Mouse (Mus musculus) spleen, postnatal 10 days (tissue): ENCODE results near the gene Tcf3.

Experiments
- DNase-seq, 2 experiments: peaks; one replicate each; pipeline ENCODE4 v3.0.0; 2021 to 2022; ENCODE audit warnings: low spot score in 2 of 2

Gene Tcf3

DNA sequence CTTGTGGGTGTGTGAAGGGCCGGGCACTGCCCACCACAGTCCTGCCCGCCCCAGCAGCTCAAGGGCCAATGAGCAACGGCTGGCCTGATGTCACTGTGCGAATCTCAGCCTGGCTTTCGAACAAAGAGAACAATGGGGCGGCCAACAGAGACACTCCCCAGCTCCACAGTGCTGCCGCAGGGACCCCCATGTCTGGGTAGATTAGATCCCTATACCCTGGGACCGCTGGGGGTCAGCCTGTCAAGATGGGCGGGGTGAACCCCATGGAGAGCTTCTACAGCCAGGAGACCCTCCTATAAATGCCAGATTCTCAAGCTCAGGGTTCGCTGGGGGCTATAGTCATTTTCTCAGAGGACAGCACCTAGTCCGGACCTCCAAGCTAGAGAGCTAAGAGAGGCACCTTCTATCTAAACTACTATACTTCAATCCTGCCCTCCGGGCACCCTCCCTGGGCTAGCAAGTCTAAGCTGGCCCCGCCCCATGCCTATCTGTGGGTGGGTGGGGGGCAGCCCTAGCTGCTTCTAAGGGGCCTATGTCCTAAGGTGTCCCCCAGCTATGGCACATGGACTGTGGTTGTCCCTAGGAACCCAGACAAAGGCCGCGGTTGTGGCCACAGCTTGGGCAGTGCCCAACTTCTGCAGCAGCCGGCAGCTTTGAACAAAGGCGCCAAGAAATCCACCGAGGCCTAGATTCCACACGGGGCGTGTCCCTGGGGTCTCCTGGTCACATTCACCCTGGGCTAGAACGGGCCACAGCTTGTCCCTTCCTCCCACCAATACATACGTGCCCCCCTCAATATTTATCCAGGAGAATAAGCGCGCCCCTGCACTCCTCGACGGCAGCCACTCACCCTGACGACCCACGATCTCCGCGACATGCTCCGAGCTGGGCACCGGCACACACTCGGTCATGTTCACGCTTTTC, 47.4 kb downstream of the Tcf3 start:
- DNase-seq: no peak

- no peak for DNase-seq
These were observed 48.1 kb downstream of the Tcf3 start for GRCm38 (mm10) chr10:80385310-80385709.

DNA sequence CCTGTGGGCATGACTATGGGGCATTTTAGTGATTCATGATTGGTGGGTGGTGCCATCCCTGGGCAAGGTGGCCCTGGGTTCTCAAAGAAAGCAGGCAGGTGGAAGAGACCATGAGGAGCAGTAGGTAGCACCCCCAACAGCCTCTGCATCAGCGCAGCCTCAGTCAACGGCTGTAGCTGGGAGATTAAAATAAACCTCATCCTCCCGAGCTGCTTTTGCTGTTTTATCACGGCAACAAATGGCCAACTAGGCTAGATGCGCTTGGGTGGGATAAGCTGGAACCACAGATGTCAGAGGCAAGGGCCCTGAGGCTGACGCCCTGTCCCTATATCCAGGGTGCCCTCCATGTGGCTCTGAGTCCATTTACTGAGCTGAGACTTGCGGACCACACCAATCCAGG, 48.7 kb downstream of the Tcf3 start:
- DNase-seq: peak in 1 of 2 experiments; percentile 53

DNA sequence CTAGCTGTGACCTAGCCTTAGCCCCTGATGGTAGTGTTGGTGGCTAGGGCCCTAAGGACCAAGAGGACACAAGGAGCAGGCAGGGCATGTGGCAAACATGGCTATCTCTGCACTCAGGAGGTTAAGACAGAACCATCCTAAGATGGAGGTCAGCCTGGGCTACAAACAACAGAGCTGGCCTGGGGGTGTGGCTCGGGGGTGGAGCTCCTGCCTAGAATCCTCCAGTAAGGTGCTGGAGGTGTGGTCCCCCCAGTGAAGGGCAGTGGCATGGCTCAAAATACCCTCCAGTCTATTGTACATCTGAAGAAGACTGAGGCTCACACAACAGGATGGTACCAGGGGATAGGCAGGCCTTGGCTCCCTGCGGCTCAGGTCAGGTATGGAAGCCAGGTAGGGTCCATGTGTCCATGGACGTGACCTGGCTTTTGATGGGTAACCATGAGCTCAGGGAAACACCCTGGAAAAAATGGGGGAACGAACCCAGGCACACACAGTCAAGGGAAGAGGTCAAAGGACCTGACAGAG, 49.3 kb downstream of the Tcf3 start:
- DNase-seq: peak in 1 of 2 experiments; percentile 50

DNA sequence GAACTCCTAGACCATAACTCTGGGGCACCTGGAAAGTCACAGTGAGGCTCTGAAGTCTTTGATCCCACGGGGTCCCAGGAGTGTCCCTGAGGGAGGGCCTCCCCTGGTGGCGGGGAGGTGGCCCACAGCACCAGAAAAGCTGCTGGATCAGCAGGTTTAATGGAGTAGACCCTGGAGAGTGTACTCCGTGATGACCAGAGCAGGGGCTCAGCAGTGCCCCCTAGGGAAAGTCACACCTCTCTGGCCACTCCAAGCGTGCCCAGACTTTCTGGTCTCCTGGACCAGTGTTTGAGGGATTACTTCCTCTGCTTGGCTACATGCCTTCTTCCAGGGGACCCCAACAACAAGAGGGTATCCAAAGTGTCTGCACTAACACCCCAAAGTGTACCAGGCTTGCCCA, 50.0 kb downstream of the Tcf3 start:
- DNase-seq: no peak

- no peak for DNase-seq
These were observed 50.6 kb downstream of the Tcf3 start for GRCm38 (mm10) chr10:80382641-80383365.

DNA sequence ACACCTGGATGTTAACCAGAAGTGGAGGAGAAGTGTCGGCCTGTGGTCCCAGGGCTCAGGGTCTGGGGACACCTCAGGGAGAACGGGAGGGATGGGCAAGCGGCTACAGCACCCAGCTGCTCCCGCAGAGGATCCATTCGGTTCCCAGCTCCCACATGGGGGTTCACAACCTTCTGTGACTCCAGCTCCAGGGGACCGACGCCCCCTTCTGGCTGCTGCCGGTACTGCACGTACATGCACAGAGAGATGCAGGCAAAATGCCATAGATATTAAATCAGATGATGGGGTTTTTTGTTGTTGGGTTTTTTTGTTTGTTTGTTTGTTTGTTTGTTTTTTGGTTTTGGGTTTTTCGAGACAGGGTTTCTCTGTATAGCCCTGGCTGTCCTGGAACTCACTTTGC, 55.7 kb downstream of the Tcf3 start:
- peak; percentile 52 to 72 for DNase-seq

GRCm38 (mm10) chr10:80376160-80376559, 57.3 kb downstream of the Tcf3 start:
- peak; percentile 86 to 96 for DNase-seq

GRCm38 (mm10) chr10:80374063-80374462, 59.4 kb downstream of the Tcf3 start:
- DNase-seq: peak; percentile 64 to 87

DNA sequence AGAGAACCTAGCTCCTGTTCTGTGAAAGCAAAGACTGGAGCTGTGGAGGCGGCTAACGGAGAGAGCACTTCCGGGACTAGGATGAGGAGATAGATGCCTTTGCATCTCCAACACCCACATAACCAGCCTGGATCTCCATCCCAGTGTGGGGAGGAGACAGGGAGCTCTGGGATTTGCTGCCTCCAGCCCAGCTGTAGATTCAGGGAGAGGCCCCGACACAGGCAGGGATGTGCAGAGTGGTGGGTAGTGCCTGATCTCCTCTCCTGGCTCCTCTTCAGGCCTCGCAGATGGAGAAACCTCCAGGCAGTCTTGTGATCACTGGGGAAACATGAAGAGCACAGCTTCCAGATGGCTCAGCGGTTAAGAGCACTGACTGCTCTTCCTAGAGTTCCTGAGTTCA, 60.7 kb downstream of the Tcf3 start:
- DNase-seq: no peak

DNA sequence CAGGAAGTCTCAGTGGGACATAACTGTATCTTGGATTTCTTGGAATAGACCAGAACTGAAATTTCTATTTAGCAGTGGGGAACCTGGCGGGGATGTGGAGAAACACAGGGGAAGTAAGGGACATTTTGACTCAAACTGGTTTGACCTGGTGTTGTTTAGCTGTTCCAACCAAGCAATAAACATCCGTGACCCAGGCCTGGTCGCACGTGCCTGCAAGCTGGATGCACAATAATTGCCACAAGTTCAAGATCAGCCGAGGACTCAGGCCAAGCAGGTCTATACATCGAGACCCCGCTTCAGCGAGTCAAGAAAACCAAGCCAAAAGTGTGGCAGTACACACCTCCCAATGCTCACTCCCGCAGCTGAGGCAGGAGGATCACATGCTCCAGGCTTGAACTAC, 61.5 kb downstream of the Tcf3 start:
- no peak for DNase-seq

- DNase-seq: peak in 1 of 2 experiments; percentile 79
These were observed 62.0 kb downstream of the Tcf3 start for GRCm38 (mm10) chr10:80371411-80371966.

GRCm38 (mm10) chr10:80369995-80370747, 63.3 kb downstream of the Tcf3 start:
- DNase-seq: peak in 1 of 2 experiments; percentile 60

- DNase-seq: no peak
These were observed 65.1 kb downstream of the Tcf3 start for GRCm38 (mm10) chr10:80368392-80368791.

GRCm38 (mm10) chr10:80367954-80368353, 65.5 kb downstream of the Tcf3 start:
- no peak for DNase-seq

DNA sequence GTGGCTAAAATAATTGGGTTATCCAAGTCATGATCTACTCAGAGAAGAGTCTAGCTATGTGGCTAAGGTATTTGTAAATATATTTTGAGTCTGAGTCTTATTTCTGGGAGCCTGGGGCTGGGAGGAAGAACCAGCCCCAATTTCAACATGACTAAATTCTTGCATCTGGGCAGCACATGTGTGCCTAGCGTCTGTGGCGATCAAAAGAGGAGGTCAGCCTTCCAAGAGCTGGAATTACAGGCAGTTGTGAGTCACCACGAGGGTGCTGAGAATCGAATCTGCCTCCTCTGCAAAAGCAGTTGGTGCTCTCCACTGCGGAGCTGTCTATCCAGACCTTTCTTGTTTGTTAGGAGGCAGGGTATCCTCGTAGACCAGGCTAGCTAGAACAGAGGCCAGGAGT, 67.7 kb downstream of the Tcf3 start:
- DNase-seq: no peak

- no peak for DNase-seq
These were observed 69.7 kb downstream of the Tcf3 start for GRCm38 (mm10) chr10:80363734-80364133.
